Mouse (Mus musculus) left cerebral cortex, adult 2 months (tissue): ENCODE measurements around the gene Olfr119. TPM values are rescaled to one million over a fixed set of nuclear protein-coding genes. Genes with fewer than 3 reads are reported as not detected.
"Not testable (repeated sequence)": the region's sequence is repeated elsewhere in the genome, so short reads cannot be mapped to it uniquely, and the experiment has no call there.

Experiments
- DNase-seq, 2 experiments: peaks; one replicate each; pipeline ENCODE4 v3.0.0; 2021 to 2022; ENCODE audit warnings: low spot score in 2 of 2, mixed read lengths in 1 of 2; ENCODE audit errors: extremely low spot score in 1 of 2
- H3K27ac ChIP-seq: fragments of 200-600 bp; 2 replicates; pipeline ENCODE4 v1.8.1; 2022
- H3K4me3 ChIP-seq: fragments of 200-600 bp; 2 replicates; pipeline ENCODE4 v1.8.1; 2022
- CTCF ChIP-seq: fragments of 200-600 bp; IDR thresholded peaks from 2 replicates; pipeline ENCODE4 v1.8.1; 2022; ENCODE audit warnings: antibody characterized with exemption, mild to moderate bottlenecking, moderate library complexity
- intact Hi-C: fragments of 180-260 bp; cut with DNase I; formaldehyde crosslinking; loops from one replicate; pipeline ENCODE4 v1.15.1; 2025
- long read RNA-seq, 2 experiments: library from polyadenylated mRNA; stranded (forward); transcript quantifications; one replicate each; pipeline ENCODE4 v2.0.0; 2021; ENCODE audit warnings: borderline mapping rate in 2 of 2
- total RNA-seq, 2 experiments: library from RNA; stranded (reverse); gene quantifications; 2 replicates each; pipeline ENCODE4 v1.2.3; 2021

Olfr119 gene
- not detected for total RNA-seq
- long read RNA-seq, experiment 1 = 0 reads
- long read RNA-seq, experiment 2 = 0 reads

DNA sequence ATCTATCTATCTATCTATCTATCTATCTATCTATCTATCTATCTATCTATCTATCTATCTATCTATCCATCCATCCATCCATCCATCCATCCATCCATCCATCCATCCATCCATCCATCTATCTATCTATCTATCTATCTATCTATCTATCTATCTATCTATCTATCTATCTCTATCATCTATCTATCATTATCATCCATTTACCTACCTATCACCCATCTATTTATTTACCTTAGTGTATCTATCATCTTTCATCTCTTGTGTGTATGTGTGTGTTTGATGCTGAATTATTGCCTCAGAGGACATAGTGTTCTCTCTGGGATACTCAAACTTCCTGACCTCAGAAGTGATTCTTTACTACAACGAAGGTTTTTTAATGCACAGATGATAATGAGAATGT is at the start of gene Olfr119:
Gene Olfr119, plus strand, starts transcription at position 301 of the 400 bp plus-strand sequence.
- H3K27ac ChIP-seq, DNase-seq, intact Hi-C loops, H3K4me3 ChIP-seq: not testable (repeated sequence)

DNA sequence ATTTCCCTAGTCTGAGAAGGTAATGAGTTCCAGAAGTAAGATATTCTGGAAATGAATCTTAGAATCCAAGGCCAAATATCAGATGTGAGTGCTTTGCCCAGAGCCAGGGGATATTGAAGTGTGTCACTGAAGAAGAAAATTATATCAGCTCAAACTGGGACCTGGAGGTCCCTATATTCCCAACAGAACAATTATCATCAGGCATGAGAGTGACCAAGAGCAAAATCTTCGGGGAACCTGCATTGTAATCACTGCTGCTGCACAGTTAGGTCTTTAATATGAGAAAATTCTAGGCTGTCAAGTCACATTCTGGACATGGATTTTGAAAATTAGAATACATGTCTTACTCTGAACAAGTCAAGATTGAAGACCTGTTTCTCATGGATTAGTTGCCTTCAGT is 32.7 kb upstream of the Olfr119 start, which contains the start of gene Olfr117:
Gene Olfr117, minus strand, starts transcription at position 101 of the 400 bp plus-strand sequence.
- intact Hi-C loops = no loop called here
- H3K4me3 ChIP-seq = no peak within 1 kb of the TSS
- no peak for DNase-seq
- no peak for TF ChIP-seq CTCF
- no peak within 1 kb of the TSS for H3K27ac ChIP-seq

DNA sequence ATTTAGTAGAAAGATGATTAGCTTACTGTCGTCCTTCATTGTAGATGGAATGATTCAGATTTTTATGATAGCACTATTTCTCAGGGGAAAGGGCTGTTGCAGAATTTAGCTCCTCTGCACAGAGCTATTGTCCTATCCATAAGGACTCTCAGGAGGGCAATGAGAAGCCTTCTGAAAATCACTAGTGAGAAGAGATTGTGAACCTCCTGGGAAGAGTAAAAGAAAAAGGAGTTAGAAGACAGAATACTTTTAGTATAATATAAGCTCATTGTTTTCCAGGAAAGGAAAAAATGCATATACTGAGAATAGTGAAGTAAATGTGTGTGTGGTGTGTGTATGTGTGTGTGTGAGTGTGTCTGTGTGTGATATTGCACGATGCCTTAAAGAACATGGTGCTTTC is 29.7 kb upstream of the Olfr119 start, which contains the start of gene Olfr118:
Gene Olfr118, plus strand, starts transcription at position 301 of the 400 bp plus-strand sequence.
- no peak for TF ChIP-seq CTCF
- no peak within 1 kb of the TSS for H3K27ac ChIP-seq
- H3K4me3 ChIP-seq = no peak within 1 kb of the TSS
- intact Hi-C loops = no loop called here
- DNase-seq = no peak

DNA sequence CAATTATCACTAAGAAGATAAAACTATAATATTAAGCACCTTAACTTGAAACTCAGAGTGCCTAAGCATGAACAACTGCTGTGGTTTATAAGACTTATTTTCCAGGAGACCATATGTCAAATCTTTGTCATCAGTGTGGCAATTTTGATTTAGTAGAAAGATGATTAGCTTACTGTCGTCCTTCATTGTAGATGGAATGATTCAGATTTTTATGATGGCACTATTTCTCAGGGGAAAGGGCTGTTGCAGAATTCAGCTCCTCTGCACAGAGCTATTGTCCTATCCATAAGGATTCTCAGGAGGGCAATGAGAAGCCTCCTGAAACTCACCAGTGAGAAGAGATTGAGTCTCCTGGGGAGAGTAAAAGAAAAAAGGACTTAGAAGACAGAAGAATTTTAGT is 25.1 kb downstream of the Olfr119 start, which contains the start of gene Olfr120:
Gene Olfr120, plus strand, starts transcription at position 301 of the 400 bp plus-strand sequence.
- H3K4me3 ChIP-seq = no peak within 1 kb of the TSS
- intact Hi-C loops = no loop called here
- TF ChIP-seq CTCF = no peak
- H3K27ac ChIP-seq = no peak within 1 kb of the TSS
- DNase-seq = no peak

DNA sequence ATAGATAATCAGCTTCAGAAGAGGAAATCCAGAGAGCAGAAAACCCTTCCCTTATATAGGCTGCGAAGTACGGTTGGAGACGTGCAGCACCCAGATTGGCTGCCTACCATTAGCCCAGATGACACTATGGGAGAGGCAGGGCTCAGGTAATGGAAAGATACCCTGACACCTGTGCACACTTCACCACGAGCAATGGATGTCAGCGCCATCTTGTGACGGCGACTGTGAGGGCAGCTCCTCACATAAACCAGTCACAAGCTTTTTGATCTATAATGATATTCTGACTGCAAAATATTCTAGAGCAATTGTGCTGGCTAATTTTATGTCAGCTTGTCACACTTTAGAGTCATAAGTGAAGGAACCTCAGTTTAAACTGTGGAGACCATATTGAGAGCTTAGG is 41.7 kb downstream of the Olfr119 start:
- no peak overlapping the region for H3K27ac ChIP-seq
- H3K4me3 ChIP-seq = no peak overlapping the region
- no peak; the same call in none of the 2 replicates for TF ChIP-seq CTCF
- intact Hi-C loops = no loop called here
- DNase-seq = no peak

Other genes with a start within 250 kb of the Olfr119 start
- gene Olfr109, start 237.6 kb upstream of the Olfr119 start, total RNA-seq = not detected
- not detected for gene H2-M2, start 213.0 kb upstream of the Olfr119 start, total RNA-seq
- gene Olfr110, start 204.1 kb upstream of the Olfr119 start, total RNA-seq = not detected
- gene Olfr111, start 188.5 kb upstream of the Olfr119 start, total RNA-seq = not detected
- gene Olfr112, start 127.1 kb upstream of the Olfr119 start, total RNA-seq = not detected
- gene Olfr113, start 118.9 kb upstream of the Olfr119 start, total RNA-seq = not detected
- gene Olfr114, start 103.8 kb upstream of the Olfr119 start, total RNA-seq = not detected
- gene Olfr115, start 69.5 kb upstream of the Olfr119 start, total RNA-seq = not detected
- gene Olfr116, start 69.4 kb upstream of the Olfr119 start, total RNA-seq = not detected
- not detected for gene Olfr117, start 32.8 kb upstream of the Olfr119 start, total RNA-seq
- not detected for gene Olfr118, start 29.6 kb upstream of the Olfr119 start, total RNA-seq
- not detected for gene Olfr120, start 25.2 kb downstream of the Olfr119 start, total RNA-seq
- not detected for gene Olfr121, start 52.3 kb downstream of the Olfr119 start, total RNA-seq
- not detected for gene Olfr122, start 72.0 kb downstream of the Olfr119 start, total RNA-seq
- not detected for gene Olfr123, start 97.0 kb downstream of the Olfr119 start, total RNA-seq
- gene Olfr124, start 103.3 kb downstream of the Olfr119 start, total RNA-seq = not detected
- not detected for gene Olfr125, start 136.4 kb downstream of the Olfr119 start, total RNA-seq
- not detected for gene Olfr126, start 150.9 kb downstream of the Olfr119 start, total RNA-seq
- gene Olfr127, start 203.9 kb downstream of the Olfr119 start, total RNA-seq = not detected
- gene Olfr128, start 224.0 kb downstream of the Olfr119 start, total RNA-seq = not detected